ENCODE assay signal across 31 mouse cellular contexts in genomic region chr9:107925251-107925650, GRCm38 (mm10). TPM values are rescaled to one million over a fixed set of nuclear protein-coding genes. Genes with fewer than 3 reads are reported as not detected.
DNase-seq lines count a peak whose midpoint lies in the region; ATAC-seq and TF ChIP-seq lines count a peak whose summit lies in the region.
"Had no signal": no experiment of that assay in that cellular context is flagged by ENCODE, and none has a peak within 500 bp of the region (broad histone marks: within the 10 kb centered on the region; RNA-seq: fewer than 3 reads in every experiment).

No protein-coding gene starts in this region.

- ATAC-seq in forebrain, embryonic 15.5 days (replicated peaks) = 0 out of 2 replicates have a peak, but pooled peaks have one; percentile 44
- ATAC-seq in forebrain, embryonic 11.5 days (replicated peaks; ENCODE audit: low FRiP score) = no peak
- ATAC-seq in hindbrain, embryonic 12.5 days (ENCODE audit: low FRiP score) = 0 out of 2 replicates have a peak, but pooled peaks have one; percentile 48
- no peak for ATAC-seq in hindbrain, embryonic 13.5 days (ENCODE audit: low FRiP score)
- no peak for ATAC-seq in midbrain, embryonic 14.5 days (ENCODE audit: low FRiP score, low TSS enrichment)
- ATAC-seq in erythroid progenitor cell, adult 5-6 weeks (replicated peaks; ENCODE audit: low FRiP score, poor library complexity, severe bottlenecking) = no peak
- ATAC-seq: intestine, postnatal 0 days; Patski had no signal

- no peak for TF ChIP-seq POLR2A in MEL (IDR thresholded peaks at IDR 0.05; ENCODE audit: control insufficient read depth in 1 of 2, insufficient read depth in 1 of 2, low read depth in 1 of 2, low read length in 2 of 2, poor library complexity in 1 of 2)

- no peaks in the 10 kb centered on the region for H3K79me2 ChIP-seq in MEL (ENCODE audit: control insufficient read depth, insufficient read depth, low read length, poor library complexity)

- no peak for DNase-seq in forebrain, embryonic 11.5 days (ENCODE audit: low spot score)
- DNase-seq in MEL (ENCODE audit: low read depth, low spot score) = peak; percentile 54
- DNase-seq in midbrain, embryonic 14.5 days = peak; percentile 47
- no peak for DNase-seq in spleen, postnatal 4 days (ENCODE audit: low spot score in 2 of 2)
- DNase-seq: cerebellum, adult 9-10 months; gastrocnemius, postnatal 14 days; heart, adult 18-20 months; kidney, postnatal 25 days; right cerebral cortex, postnatal 25 days; thymus, postnatal 36 days had no signal

- H3K27me3 ChIP-seq in forebrain, embryonic 15.5 days = no peaks in the 10 kb centered on the region
- H3K27me3 ChIP-seq in forebrain, embryonic 11.5 days (ENCODE audit: control insufficient read depth, insufficient read depth, low read length) = no peaks in the 10 kb centered on the region
- no peaks in the 10 kb centered on the region for H3K27me3 ChIP-seq in hindbrain, embryonic 12.5 days
- H3K27me3 ChIP-seq in hindbrain, embryonic 13.5 days = no peaks in the 10 kb centered on the region
- H3K27me3 ChIP-seq in MEL (ENCODE audit: control insufficient read depth in 1 of 2, insufficient read depth in 2 of 2, low read length in 2 of 2) = no peaks in the 10 kb centered on the region
- no peaks in the 10 kb centered on the region for H3K27me3 ChIP-seq in midbrain, embryonic 14.5 days (ENCODE audit: control insufficient read depth, insufficient read depth, low read length)
- H3K27me3 ChIP-seq: forebrain, embryonic 12.5 days; stomach, embryonic 15.5 days had no signal

- WGBS in forebrain, embryonic 15.5 days = 14% methylated on average over 3 of the region's 3 CpGs
- 24% methylated on average over 3 of the region's 3 CpGs for WGBS in forebrain, embryonic 11.5 days
- 19% methylated on average over 3 of the region's 3 CpGs for WGBS in hindbrain, embryonic 12.5 days
- WGBS in hindbrain, embryonic 13.5 days = 28% methylated on average over 3 of the region's 3 CpGs
- WGBS in midbrain, embryonic 14.5 days = 7% methylated on average over 3 of the region's 3 CpGs

- H3K4me2 ChIP-seq in forebrain, embryonic 15.5 days (replicated peaks) = no peak overlapping the region
- no peak overlapping the region for H3K4me2 ChIP-seq in forebrain, embryonic 11.5 days (ENCODE audit: low read depth, low read length, severe bottlenecking)
- no peak overlapping the region for H3K4me2 ChIP-seq in hindbrain, embryonic 12.5 days (replicated peaks)
- no peak overlapping the region for H3K4me2 ChIP-seq in hindbrain, embryonic 13.5 days
- no peak overlapping the region for H3K4me2 ChIP-seq in midbrain, embryonic 14.5 days (ENCODE audit: low read length)
- H3K4me2 ChIP-seq: forebrain, embryonic 12.5 days; stomach, embryonic 15.5 days had no signal

- no peak overlapping the region for H3K9ac ChIP-seq in forebrain, embryonic 15.5 days (replicated peaks)
- no peak overlapping the region for H3K9ac ChIP-seq in forebrain, embryonic 11.5 days (ENCODE audit: low read length)
- no peak overlapping the region for H3K9ac ChIP-seq in hindbrain, embryonic 12.5 days
- H3K9ac ChIP-seq in hindbrain, embryonic 13.5 days = no peak overlapping the region
- H3K9ac ChIP-seq in MEL (ENCODE audit: control insufficient read depth, low read depth, low read length, poor library complexity, severe bottlenecking) = no peak overlapping the region
- H3K9ac ChIP-seq in midbrain, embryonic 14.5 days (replicated peaks; ENCODE audit: low read length) = no peak overlapping the region
- H3K9ac ChIP-seq: forebrain, embryonic 12.5 days; stomach, embryonic 15.5 days had no signal

- no peak for TF ChIP-seq CTCF in MEL (IDR thresholded peaks at IDR 0.05 in 2 of 3, conservative IDR thresholded peaks at IDR 0.05 in 1 of 3; ENCODE audit: control insufficient read depth in 1 of 3, insufficient read depth in 1 of 3, low read depth in 2 of 3, low read length in 3 of 3, poor library complexity in 1 of 3, severe bottlenecking in 1 of 3)

- no peaks in the 10 kb centered on the region for H3K9me3 ChIP-seq in forebrain, embryonic 15.5 days
- no peaks in the 10 kb centered on the region for H3K9me3 ChIP-seq in forebrain, embryonic 11.5 days (ENCODE audit: control insufficient read depth, low read length)
- no peaks in the 10 kb centered on the region for H3K9me3 ChIP-seq in hindbrain, embryonic 12.5 days (replicated peaks)
- H3K9me3 ChIP-seq in hindbrain, embryonic 13.5 days = no peaks in the 10 kb centered on the region
- no peaks in the 10 kb centered on the region for H3K9me3 ChIP-seq in MEL (replicated peaks; ENCODE audit: insufficient read depth, low read length)
- H3K9me3 ChIP-seq in midbrain, embryonic 14.5 days (ENCODE audit: control insufficient read depth, low read length) = no peaks in the 10 kb centered on the region
- H3K9me3 ChIP-seq: forebrain, embryonic 12.5 days; stomach, embryonic 15.5 days had no signal

- H3K36me3 ChIP-seq in forebrain, embryonic 15.5 days = no peaks in the 10 kb centered on the region
- H3K36me3 ChIP-seq in forebrain, embryonic 11.5 days (ENCODE audit: control insufficient read depth, insufficient read depth, low read length) = no peaks in the 10 kb centered on the region
- no peaks in the 10 kb centered on the region for H3K36me3 ChIP-seq in hindbrain, embryonic 12.5 days
- H3K36me3 ChIP-seq in hindbrain, embryonic 13.5 days = no peaks in the 10 kb centered on the region
- peaks cover 0 to 4% of the 10 kb centered on the region in 2 experiments; a peak in 2 of 4 replicates for H3K36me3 ChIP-seq in MEL (ENCODE audit: control insufficient read depth in 1 of 2, insufficient read depth in 2 of 2, low read length in 2 of 2)
- no peaks in the 10 kb centered on the region for H3K36me3 ChIP-seq in midbrain, embryonic 14.5 days (ENCODE audit: control insufficient read depth, insufficient read depth, low read length)
- H3K36me3 ChIP-seq: forebrain, embryonic 12.5 days; stomach, embryonic 15.5 days had no signal

- H3K4me1 ChIP-seq in forebrain, embryonic 15.5 days = peaks cover 17% of the 10 kb centered on the region
- H3K4me1 ChIP-seq in forebrain, embryonic 11.5 days (replicated peaks; ENCODE audit: control insufficient read depth, insufficient read depth, low read length) = 0 out of 2 replicates have a peak, but pooled peaks cover 2% of the 10 kb centered on the region
- H3K4me1 ChIP-seq in hindbrain, embryonic 12.5 days = peaks cover 8% of the 10 kb centered on the region
- peaks cover 19% of the 10 kb centered on the region for H3K4me1 ChIP-seq in hindbrain, embryonic 13.5 days (replicated peaks)
- peaks cover 2 to 18% of the 10 kb centered on the region in 2 experiments for H3K4me1 ChIP-seq in MEL (ENCODE audit: control insufficient read depth in 1 of 2, insufficient read depth in 2 of 2, low read length in 2 of 2)
- peaks cover 18% of the 10 kb centered on the region for H3K4me1 ChIP-seq in midbrain, embryonic 14.5 days (ENCODE audit: control insufficient read depth, insufficient read depth, low read length)

- H3K4me3 ChIP-seq in forebrain, embryonic 15.5 days = no peak overlapping the region
- H3K4me3 ChIP-seq in forebrain, embryonic 11.5 days (ENCODE audit: low read depth, low read length) = no peak overlapping the region
- no peak overlapping the region for H3K4me3 ChIP-seq in hindbrain, embryonic 12.5 days
- no peak overlapping the region for H3K4me3 ChIP-seq in hindbrain, embryonic 13.5 days
- H3K4me3 ChIP-seq in MEL (ENCODE audit: control insufficient read depth in 1 of 2, insufficient read depth in 1 of 2, low read depth in 2 of 2, low read length in 2 of 2) = no peak overlapping the region
- no peak overlapping the region for H3K4me3 ChIP-seq in midbrain, embryonic 14.5 days (replicated peaks; ENCODE audit: low read depth, low read length)
- H3K4me3 ChIP-seq: forebrain, embryonic 12.5 days; layer of hippocampus, adult 2 months; stomach, embryonic 15.5 days had no signal

- TF ChIP-seq RAD21 in MEL (IDR thresholded peaks at IDR 0.05; ENCODE audit: low read depth, low read length) = no peak

- TF ChIP-seq EP300 in MEL (IDR thresholded peaks at IDR 0.05; ENCODE audit: low read depth in 1 of 2, low read length in 2 of 2) = no peak

- no peak overlapping the region for H3K27ac ChIP-seq in forebrain, embryonic 15.5 days (replicated peaks)
- H3K27ac ChIP-seq in forebrain, embryonic 11.5 days (ENCODE audit: low read depth, low read length) = no peak overlapping the region
- H3K27ac ChIP-seq in hindbrain, embryonic 12.5 days = no peak overlapping the region
- H3K27ac ChIP-seq in hindbrain, embryonic 13.5 days = no peak overlapping the region
- no peak overlapping the region for H3K27ac ChIP-seq in MEL (ENCODE audit: control insufficient read depth, low read depth, low read length)
- H3K27ac ChIP-seq in midbrain, embryonic 14.5 days (replicated peaks; ENCODE audit: low read depth, low read length) = no peak overlapping the region
- H3K27ac ChIP-seq: forebrain, embryonic 12.5 days; macrophage; stomach, embryonic 15.5 days had no signal

RNA-seq across cellular contexts. Expression of gene Actl11, which starts 3.0 kb away (rescaled TPM):
- polyA plus RNA-seq in forebrain, embryonic 15.5 days (2015; fragmentation: Nextera tagmentation; extraction: Ambion mirVana) = not detected in 2 replicates
- not detected in 2 replicates for polyA plus RNA-seq in forebrain, embryonic 11.5 days (2014; fragmentation: Nextera tagmentation; extraction: Ambion mirVana)
- not detected in 2 replicates for polyA plus RNA-seq in hindbrain, embryonic 12.5 days (2016; fragmentation: Nextera tagmentation; extraction: Ambion mirVana)
- not detected in 2 replicates for polyA plus RNA-seq in hindbrain, embryonic 13.5 days (2015; fragmentation: Nextera tagmentation; extraction: Ambion mirVana)
- not detected in 2 replicates for total RNA-seq in MEL (2012; rRNA removed)
- not detected for polyA plus RNA-seq in MEL (2012; ENCODE audit: insufficient read depth in 1 of 2, insufficient read length in 2 of 2, low read depth in 1 of 2, low replicate concordance in 2 of 2, missing spikeins in 1 of 2)
- polyA plus RNA-seq in midbrain, embryonic 14.5 days (2014; fragmentation: Nextera tagmentation; extraction: Ambion mirVana) = not detected in 2 replicates
- total RNA-seq in erythroid progenitor cell, adult 5-6 weeks (2015; ENCODE audit: low replicate concordance) = not detected in 2 replicates
- total RNA-seq in erythroid progenitor cell, adult 5-6 weeks (2017; ENCODE audit: low replicate concordance) = not detected in 2 replicates
- total RNA-seq: adrenal gland, adult 18-20 months; gastrocnemius, postnatal 14 days; heart, adult 18-20 months; heart, postnatal 25 days; layer of hippocampus, adult 2 months; layer of hippocampus, postnatal 25 days; left cerebral cortex, postnatal 10 days; liver, adult 2 months; neutrophil, adult 5-6 weeks had no signal
- polyA plus RNA-seq: forebrain, embryonic 12.5 days; heart, embryonic 14.5 days; intestine, postnatal 0 days; kidney, embryonic 14.5 days; limb, embryonic 11.5 days; liver, adult 2 months; liver, embryonic 16.5 days; lung, embryonic 16.5 days; macrophage; Patski; stomach, embryonic 15.5 days had no signal

RNA-seq across cellular contexts. Expression of gene Camkv, which starts 10.2 kb away (rescaled TPM):
- 79.1 and 83.4 TPM in 2 replicates for polyA plus RNA-seq in forebrain, embryonic 15.5 days (2015; fragmentation: Nextera tagmentation; extraction: Ambion mirVana)
- 7.4 and 8.0 TPM in 2 replicates for polyA plus RNA-seq in forebrain, embryonic 11.5 days (2014; fragmentation: Nextera tagmentation; extraction: Ambion mirVana)
- polyA plus RNA-seq in hindbrain, embryonic 12.5 days (2016; fragmentation: Nextera tagmentation; extraction: Ambion mirVana) = 7.3 and 7.9 TPM in 2 replicates
- polyA plus RNA-seq in hindbrain, embryonic 13.5 days (2015; fragmentation: Nextera tagmentation; extraction: Ambion mirVana) = 12.4 and 13.3 TPM in 2 replicates
- total RNA-seq in MEL (2012; rRNA removed) = 0.08 and 0.39 TPM in 2 replicates
- under 1 TPM in 1 of 2 experiments, not detected in 1; 0.14 TPM for polyA plus RNA-seq in MEL (2012; ENCODE audit: insufficient read depth in 1 of 2, insufficient read length in 2 of 2, low read depth in 1 of 2, low replicate concordance in 2 of 2, missing spikeins in 1 of 2)
- 16.7 and 26.1 TPM in 2 replicates for polyA plus RNA-seq in midbrain, embryonic 14.5 days (2014; fragmentation: Nextera tagmentation; extraction: Ambion mirVana)
- not detected in 2 replicates for total RNA-seq in erythroid progenitor cell, adult 5-6 weeks (2015; ENCODE audit: low replicate concordance)
- 0.13 TPM in 1 of 2 replicates, not detected in the other for total RNA-seq in erythroid progenitor cell, adult 5-6 weeks (2017; ENCODE audit: low replicate concordance)
- total RNA-seq: heart, adult 18-20 months; heart, postnatal 25 days; liver, adult 2 months; neutrophil, adult 5-6 weeks had no signal
- polyA plus RNA-seq: liver, adult 2 months; macrophage had no signal

RNA-seq across cellular contexts. Expression of gene Mst1r, which starts 18.6 kb away (rescaled TPM):
- polyA plus RNA-seq in forebrain, embryonic 15.5 days (2015; fragmentation: Nextera tagmentation; extraction: Ambion mirVana) = 1.0 and 1.9 TPM in 2 replicates
- 0.36 and 0.43 TPM in 2 replicates for polyA plus RNA-seq in forebrain, embryonic 11.5 days (2014; fragmentation: Nextera tagmentation; extraction: Ambion mirVana)
- polyA plus RNA-seq in hindbrain, embryonic 12.5 days (2016; fragmentation: Nextera tagmentation; extraction: Ambion mirVana) = 2.0 and 2.3 TPM in 2 replicates
- 1.8 and 2.1 TPM in 2 replicates for polyA plus RNA-seq in hindbrain, embryonic 13.5 days (2015; fragmentation: Nextera tagmentation; extraction: Ambion mirVana)
- total RNA-seq in MEL (2012; rRNA removed) = 136 and 149 TPM in 2 replicates
- polyA plus RNA-seq in MEL (2012; ENCODE audit: insufficient read depth in 1 of 2, insufficient read length in 2 of 2, low read depth in 1 of 2, low replicate concordance in 2 of 2, missing spikeins in 1 of 2) = 100 to 1,000 TPM in 1 of 2 experiments, not detected in 1; 133 TPM
- 0.58 and 0.82 TPM in 2 replicates for polyA plus RNA-seq in midbrain, embryonic 14.5 days (2014; fragmentation: Nextera tagmentation; extraction: Ambion mirVana)
- not detected in 2 replicates for total RNA-seq in erythroid progenitor cell, adult 5-6 weeks (2015; ENCODE audit: low replicate concordance)
- not detected in 2 replicates for total RNA-seq in erythroid progenitor cell, adult 5-6 weeks (2017; ENCODE audit: low replicate concordance)
- polyA plus RNA-seq: macrophage had no signal

RNA-seq across cellular contexts. Expression of gene Traip, which starts 24.7 kb away (rescaled TPM):
- 14.0 and 15.7 TPM in 2 replicates for polyA plus RNA-seq in forebrain, embryonic 15.5 days (2015; fragmentation: Nextera tagmentation; extraction: Ambion mirVana)
- 38.2 and 39.7 TPM in 2 replicates for polyA plus RNA-seq in forebrain, embryonic 11.5 days (2014; fragmentation: Nextera tagmentation; extraction: Ambion mirVana)
- polyA plus RNA-seq in hindbrain, embryonic 12.5 days (2016; fragmentation: Nextera tagmentation; extraction: Ambion mirVana) = 15.8 and 17.4 TPM in 2 replicates
- 7.7 and 9.5 TPM in 2 replicates for polyA plus RNA-seq in hindbrain, embryonic 13.5 days (2015; fragmentation: Nextera tagmentation; extraction: Ambion mirVana)
- 37.3 and 43.6 TPM in 2 replicates for total RNA-seq in MEL (2012; rRNA removed)
- polyA plus RNA-seq in MEL (2012; ENCODE audit: insufficient read depth in 1 of 2, insufficient read length in 2 of 2, low read depth in 1 of 2, low replicate concordance in 2 of 2, missing spikeins in 1 of 2) = 10 to 100 TPM in 1 of 2 experiments, not detected in 1; 65.2 TPM
- 10.3 and 10.4 TPM in 2 replicates for polyA plus RNA-seq in midbrain, embryonic 14.5 days (2014; fragmentation: Nextera tagmentation; extraction: Ambion mirVana)
- 12.6 and 19.3 TPM in 2 replicates for total RNA-seq in erythroid progenitor cell, adult 5-6 weeks (2015; ENCODE audit: low replicate concordance)
- total RNA-seq in erythroid progenitor cell, adult 5-6 weeks (2017; ENCODE audit: low replicate concordance) = 50.4 and 51.5 TPM in 2 replicates

RNA-seq across cellular contexts. Expression of gene Mon1a, which starts 37.3 kb away (rescaled TPM):
- 24.0 and 24.5 TPM in 2 replicates for polyA plus RNA-seq in forebrain, embryonic 15.5 days (2015; fragmentation: Nextera tagmentation; extraction: Ambion mirVana)
- 14.7 and 14.9 TPM in 2 replicates for polyA plus RNA-seq in forebrain, embryonic 11.5 days (2014; fragmentation: Nextera tagmentation; extraction: Ambion mirVana)
- polyA plus RNA-seq in hindbrain, embryonic 12.5 days (2016; fragmentation: Nextera tagmentation; extraction: Ambion mirVana) = 17.1 and 20.1 TPM in 2 replicates
- 25.2 and 25.5 TPM in 2 replicates for polyA plus RNA-seq in hindbrain, embryonic 13.5 days (2015; fragmentation: Nextera tagmentation; extraction: Ambion mirVana)
- 10.1 and 11.5 TPM in 2 replicates for total RNA-seq in MEL (2012; rRNA removed)
- 10 to 100 TPM in 1 of 2 experiments, not detected in 1; 13.5 TPM for polyA plus RNA-seq in MEL (2012; ENCODE audit: insufficient read depth in 1 of 2, insufficient read length in 2 of 2, low read depth in 1 of 2, low replicate concordance in 2 of 2, missing spikeins in 1 of 2)
- polyA plus RNA-seq in midbrain, embryonic 14.5 days (2014; fragmentation: Nextera tagmentation; extraction: Ambion mirVana) = 21.8 and 25.5 TPM in 2 replicates
- total RNA-seq in erythroid progenitor cell, adult 5-6 weeks (2015; ENCODE audit: low replicate concordance) = not detected in 2 replicates
- 0.64 and 3.3 TPM in 2 replicates for total RNA-seq in erythroid progenitor cell, adult 5-6 weeks (2017; ENCODE audit: low replicate concordance)

Comparison
In these comparisons a context has a peak if more than half of its experiments do, and no peak if none do; other contexts are left out.
1. ATAC-seq: peak in forebrain, embryonic 15.5 days (single experiment) and hindbrain, embryonic 12.5 days (single experiment); none in forebrain, embryonic 11.5 days (single experiment), hindbrain, embryonic 13.5 days (single experiment), midbrain, embryonic 14.5 days (single experiment) and erythroid progenitor cell, adult 5-6 weeks (single experiment).
2. DNase-seq: peak in MEL (single experiment) and midbrain, embryonic 14.5 days (single experiment); none in forebrain, embryonic 11.5 days (single experiment) and spleen, postnatal 4 days (0 of 2).